Mouse (Mus musculus) heart, postnatal 36 days (tissue): ENCODE results near the gene Tceanc2. TPM values are rescaled to one million over a fixed set of nuclear protein-coding genes. Genes with fewer than 3 reads are reported as not detected.

Experiments used
- DNase-seq, 2 experiments: peaks; one replicate each; pipeline ENCODE4 v3.0.0; 2021 to 2022
- intact Hi-C: fragments of 180-260 bp; cut with DNase I; formaldehyde crosslinking; loops from one replicate; pipeline ENCODE4 v1.15.1; 2025
- total RNA-seq, 2 experiments: library from RNA; stranded (reverse); gene quantifications; 2 replicates each; pipeline ENCODE4 v1.2.3; 2021

Gene Tceanc2
- 10 to 100 TPM; 11.5 to 18.3 TPM for total RNA-seq

DNA sequence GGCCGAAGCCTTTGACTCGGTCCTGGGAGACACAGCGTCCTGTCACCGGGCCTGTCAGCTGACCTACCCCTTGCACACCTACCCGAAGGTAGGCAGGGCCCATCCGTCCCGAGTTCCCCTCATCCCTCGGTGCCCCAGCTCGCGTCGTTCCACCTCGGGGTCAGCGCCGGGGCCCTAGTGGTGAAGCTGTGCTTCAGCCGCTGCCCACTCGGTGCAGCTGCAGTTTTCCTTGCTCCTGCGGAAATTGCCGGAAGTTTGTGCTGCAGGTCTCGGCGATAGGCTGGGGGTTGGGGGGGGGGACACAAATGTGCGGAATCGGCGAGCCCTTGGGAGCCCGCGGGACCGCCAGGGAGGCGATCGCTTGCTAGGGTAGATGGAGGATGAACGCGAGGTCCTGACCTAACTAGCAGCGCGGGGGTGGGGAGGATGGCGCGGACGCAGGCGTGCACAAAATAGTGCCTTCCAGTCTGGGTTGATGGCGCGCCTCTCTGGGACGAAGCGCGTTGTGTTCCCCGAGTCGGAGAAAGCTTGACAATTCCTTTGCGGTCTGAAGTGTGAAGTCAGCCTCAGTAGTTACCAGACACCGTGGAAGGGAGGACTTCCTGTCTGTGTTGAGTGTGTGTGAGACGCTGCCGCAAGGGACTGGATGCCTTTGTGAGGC, at the start of gene Tceanc2:
TSS of gene Tceanc2 (minus strand) at position 287 of the 661 bp plus-strand sequence.
- peak; percentile 50 to 58 for DNase-seq
- intact Hi-C loops, result loop anchor here (2.0 to 5.0 kb wide), 5 partner anchors 74 to 527 kb away; partner anchors contain the start of genes Hspb11, Lrrc42, Ndc1 and Pars2

DNA sequence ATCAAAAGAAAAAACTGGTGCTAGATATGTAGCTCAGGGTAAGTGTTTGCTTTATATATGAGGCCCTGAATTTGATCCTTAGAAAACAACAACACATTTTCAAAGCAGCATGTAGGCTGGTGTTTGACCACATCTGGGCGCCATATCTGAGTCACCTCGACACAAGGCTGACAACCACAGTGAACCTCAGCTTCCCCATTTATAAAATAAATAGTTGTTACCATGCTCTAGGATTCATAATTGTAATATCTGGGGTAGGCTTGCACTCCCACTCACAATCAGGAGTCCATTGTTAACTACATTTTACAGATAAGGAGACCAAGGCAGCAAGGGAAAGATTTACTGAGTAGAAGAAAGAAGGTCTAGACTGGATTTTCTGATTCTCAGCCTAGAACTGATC, 47.4 kb upstream of the Tceanc2 start:
- DNase-seq, result no peak
- intact Hi-C loops, result no loop called here

DNA sequence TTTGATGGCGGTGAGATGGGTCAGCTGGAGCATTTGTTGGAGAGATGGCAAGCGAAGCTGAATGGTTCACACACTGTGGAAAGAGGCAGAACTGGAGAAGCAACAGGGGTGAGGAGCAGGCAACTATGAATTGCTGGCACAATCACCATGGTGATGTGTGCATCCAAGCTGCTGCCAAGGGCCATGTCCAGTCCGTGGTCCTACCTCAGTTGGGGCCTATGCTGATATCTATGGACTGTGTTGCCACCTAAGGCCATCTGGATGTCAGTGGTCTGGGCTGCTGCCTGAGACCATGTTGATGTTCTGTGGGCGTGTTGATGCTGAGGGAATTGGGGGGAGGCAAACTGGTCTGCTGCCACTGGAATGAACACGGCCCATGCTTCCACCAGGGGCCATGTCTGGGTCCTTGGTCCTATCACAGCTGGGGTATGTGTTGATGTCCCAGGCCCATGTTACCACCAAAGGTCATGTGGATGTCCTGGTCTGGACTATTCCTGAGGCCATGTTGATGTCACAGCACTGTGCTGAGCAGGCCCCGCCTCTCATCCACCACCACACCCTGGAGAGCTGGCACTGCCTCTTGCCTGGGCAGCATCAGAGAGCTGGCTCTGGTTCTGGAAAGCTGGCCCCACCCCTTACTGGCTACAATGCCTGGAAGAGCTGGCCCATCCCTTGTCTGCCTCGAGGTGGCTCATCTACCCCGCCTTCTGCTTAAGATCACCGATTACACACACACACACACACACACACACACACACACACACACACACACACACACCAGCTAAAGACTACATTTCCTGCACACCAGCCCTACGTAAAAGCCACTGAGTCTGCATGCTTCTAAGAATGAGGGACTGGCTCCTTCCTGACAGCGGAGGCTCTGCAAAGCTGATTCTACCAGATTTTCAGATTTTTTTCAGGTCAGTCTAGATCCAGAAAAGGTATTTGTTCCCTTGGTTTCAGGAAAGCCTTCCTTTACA, 44.6 kb upstream of the Tceanc2 start:
- intact Hi-C loops, result no loop called here
- DNase-seq, result peak; percentile 53 to 57

DNA sequence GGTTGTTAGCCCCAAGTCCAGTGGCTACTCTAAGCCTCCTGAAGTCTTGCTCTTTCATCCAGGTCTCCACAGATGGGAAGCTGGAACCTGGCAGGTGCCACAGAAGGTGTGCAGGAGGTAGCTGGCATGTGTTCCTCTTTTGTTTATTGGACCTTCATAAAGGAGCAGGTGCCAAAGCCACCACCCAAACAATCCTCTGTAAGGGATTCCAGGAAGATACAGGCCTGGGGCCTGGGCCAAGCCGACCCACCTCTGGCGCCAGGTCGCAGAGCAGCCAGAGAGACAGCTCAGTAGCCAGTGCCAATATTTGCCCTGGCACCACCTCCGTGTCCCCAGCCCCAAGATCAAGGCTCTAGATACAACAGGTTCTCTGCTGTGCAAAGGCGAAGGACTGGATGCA, 42.6 kb upstream of the Tceanc2 start:
- intact Hi-C loops, result no loop called here
- DNase-seq, result no peak

DNA sequence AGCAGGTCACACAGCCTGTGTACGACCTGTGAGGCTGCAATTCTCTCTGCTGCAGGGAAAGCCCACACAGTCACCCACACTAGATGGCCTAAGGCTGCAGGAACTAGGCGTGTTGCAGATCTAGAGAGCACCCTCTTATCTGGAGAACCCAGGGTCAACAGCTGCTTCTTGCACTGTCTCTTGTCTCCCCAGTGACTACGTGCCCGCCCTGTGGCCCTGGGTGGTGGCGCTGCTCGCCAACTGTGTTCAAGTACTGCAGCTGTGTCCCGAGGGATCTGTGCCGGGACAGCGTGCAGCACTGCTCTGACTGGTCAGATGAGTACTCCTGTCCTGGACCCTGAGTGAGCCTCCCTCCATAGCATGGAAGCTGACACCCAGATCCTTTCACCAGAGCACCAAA, 38.7 kb upstream of the Tceanc2 start:
- DNase-seq, result no peak
- intact Hi-C loops, result no loop called here

DNA sequence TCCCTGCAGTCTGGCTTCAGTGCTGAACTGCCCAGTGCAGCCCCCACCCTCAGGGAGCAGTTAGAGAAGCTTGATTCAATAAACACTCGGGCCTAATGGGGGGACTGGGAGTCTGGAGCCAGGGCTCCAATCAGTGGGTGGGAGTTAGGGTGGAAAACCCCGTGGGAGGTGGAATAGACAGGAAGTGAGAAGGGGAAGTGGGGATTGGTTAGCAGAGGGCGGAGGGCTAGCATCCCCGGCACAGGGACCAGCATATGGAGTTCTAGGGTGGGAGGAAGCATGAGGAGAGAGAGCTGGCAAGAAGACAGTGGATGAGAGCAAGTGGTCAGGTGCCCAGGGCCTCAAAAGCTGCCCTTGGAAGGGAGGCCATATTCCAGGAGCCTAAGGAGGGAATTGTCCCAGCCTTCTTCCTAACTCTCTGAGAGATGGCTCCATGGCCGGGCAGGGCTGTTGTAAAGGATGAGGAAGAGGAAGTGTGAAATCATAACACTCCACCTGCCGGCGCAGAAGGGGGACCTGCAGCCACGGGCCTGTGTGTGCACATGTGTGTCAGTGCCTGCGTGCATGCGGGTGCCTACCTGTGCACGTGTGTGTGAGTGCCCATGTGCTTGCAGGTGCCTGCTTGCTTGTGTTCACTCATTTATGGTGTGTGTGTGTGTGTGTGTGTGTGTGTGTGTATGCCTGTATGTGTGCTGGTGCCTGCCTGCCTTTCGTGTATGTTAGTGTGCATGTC, 34.5 kb upstream of the Tceanc2 start:
- no peak for DNase-seq
- intact Hi-C loops, result no loop called here

DNA sequence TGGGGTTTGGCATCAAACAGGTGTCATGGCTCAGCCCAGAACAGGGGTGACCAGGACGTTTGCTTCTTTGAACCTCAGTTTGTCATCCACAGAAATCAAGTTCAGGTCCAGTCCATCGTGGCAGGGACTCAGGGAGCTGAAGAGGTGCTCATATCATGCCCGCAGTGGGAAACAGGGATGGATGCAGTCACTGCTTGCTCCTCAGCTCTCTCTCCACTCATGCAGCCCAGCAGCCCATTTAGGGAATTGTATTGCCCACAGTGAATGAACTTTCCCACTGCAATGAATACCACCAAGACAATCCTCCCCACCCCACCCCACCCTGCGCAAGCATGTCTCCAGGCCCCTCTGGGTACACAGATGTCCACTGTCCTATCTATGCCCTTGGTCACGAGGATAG, 33.0 kb upstream of the Tceanc2 start:
- intact Hi-C loops, result no loop called here
- DNase-seq, result no peak

DNA sequence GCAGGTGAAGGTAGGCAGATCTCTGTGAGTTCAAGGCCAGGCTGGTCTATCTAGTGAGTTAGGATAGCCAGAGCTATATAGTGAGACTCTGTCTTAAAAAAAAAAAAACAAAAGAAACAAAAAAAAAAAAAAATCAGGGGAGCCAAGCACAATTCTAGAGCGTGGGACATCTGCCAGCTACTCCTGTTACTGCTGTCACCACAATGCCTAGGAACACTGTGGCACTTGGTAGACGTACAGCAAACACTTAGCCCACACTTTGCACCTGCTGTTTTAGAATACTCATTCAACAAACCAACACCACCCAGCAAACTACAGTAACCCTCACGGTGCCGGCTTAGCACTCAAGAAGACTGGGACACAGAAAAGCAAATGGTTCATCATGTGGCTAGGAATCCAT, 32.5 kb upstream of the Tceanc2 start:
- DNase-seq, result no peak
- intact Hi-C loops, result no loop called here

DNA sequence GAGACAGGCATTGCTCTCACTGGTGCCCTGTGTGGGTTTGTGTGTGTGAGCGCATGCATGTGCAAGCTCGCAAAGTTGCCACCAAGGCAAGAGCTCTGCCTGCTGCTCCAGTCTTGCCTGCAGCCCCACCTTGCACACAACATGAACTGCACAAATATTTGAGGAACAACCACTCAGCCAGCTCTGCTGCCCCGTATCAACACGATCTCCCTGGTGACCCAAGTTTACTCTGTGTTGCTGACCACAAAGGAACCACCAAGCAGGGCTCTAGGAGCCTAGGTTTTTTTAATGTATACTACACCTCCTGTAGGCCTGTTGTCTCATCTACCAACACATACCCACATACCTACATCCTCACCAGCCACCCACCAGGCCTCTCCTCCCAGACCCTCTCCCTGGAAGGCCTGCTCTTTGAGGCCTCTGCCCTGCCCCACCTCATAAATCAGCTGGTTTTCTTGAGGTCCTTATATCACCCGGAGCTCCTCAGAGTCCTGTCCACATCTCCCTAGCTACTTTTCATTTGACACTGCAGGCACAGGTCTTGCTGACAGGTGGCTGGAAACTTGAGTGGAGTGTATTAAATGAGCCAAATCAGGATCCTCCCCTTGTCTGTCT, 31.7 kb upstream of the Tceanc2 start:
- intact Hi-C loops, result no loop called here
- DNase-seq, result no peak

DNA sequence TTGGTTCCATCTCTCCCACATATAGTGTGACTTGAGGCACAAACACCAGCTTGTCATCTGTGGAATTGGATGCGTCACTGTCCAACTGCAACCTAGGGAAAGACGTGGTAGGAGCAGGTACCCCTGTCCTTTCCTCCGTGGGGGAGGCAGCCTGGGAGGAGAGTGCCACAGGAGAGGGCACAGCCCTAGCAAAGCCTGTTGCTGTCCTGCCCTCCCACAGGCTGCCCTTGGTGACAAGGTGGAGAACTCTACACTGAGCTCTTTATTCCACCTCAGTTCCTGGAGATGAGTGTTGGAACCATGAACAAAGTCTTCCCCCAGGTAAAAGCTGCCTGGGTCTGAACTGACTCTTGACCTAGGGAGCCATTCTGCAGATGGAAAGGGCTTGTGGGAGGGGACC, 30.0 kb upstream of the Tceanc2 start, which contains the start of gene Ldlrad1:
TSS of gene Ldlrad1 (plus strand) at position 301 of the 400 bp plus-strand sequence.
- no peak for DNase-seq
- intact Hi-C loops, result no loop called here

DNA sequence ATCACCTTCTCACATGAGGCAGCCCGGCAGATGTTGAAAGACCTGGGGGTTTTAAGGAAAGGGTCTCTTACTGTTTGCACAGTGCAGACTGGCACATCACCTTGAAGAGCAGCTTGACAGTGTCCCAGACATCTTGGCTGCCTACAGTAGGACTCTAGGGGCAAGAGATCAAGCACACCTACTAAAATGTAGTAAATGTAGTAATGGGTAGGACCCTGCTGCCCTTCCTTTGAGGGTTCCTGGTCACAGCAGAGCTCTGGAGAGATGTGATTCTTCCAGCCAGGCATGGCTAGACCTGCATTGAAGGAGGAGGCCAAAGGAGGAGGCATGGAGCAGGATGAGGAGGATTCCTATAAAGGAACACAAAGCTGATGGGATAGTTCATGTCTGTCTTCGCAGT, 28.1 kb upstream of the Tceanc2 start:
- DNase-seq, result no peak
- intact Hi-C loops, result no loop called here

DNA sequence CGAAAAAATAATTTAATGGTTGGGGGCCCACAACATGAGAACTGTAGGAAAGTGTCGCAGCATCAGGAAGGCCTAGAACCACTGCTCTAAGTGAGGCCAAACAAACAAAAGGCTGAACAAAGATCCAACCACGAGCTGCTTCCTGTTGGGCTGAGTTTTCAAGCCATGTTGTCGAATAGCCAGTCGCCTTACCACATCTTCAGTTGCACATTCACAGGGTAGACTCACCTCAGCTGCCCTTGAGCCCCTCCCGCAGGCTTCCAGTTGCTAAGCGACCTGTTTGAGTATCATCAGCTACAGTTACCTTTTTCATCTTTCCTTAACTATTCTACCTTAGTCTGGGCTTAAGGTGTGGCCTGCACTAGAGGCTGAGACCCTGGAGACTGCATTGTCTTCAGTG, 24.1 kb upstream of the Tceanc2 start:
- DNase-seq, result no peak
- intact Hi-C loops, result no loop called here

DNA sequence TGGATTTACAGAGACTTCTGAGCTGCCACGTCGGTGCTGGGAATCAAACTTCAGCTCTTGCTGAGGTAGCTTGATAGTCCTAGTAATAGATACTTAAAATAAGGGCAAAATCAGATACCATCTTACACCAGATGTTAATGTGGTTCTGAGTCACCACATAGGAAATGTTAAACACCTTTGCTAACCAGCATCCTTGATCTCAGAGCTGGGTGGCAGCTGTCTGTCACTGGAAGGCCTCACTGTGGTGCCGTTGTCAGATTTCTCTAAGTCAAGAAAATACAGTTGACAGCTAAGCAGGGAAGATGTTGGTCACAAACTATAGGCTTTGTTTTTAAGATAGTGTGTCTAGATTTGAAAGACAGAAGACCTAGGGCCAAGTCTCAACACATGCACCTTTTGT, 22.9 kb upstream of the Tceanc2 start:
- no peak for DNase-seq
- intact Hi-C loops, result no loop called here

DNA sequence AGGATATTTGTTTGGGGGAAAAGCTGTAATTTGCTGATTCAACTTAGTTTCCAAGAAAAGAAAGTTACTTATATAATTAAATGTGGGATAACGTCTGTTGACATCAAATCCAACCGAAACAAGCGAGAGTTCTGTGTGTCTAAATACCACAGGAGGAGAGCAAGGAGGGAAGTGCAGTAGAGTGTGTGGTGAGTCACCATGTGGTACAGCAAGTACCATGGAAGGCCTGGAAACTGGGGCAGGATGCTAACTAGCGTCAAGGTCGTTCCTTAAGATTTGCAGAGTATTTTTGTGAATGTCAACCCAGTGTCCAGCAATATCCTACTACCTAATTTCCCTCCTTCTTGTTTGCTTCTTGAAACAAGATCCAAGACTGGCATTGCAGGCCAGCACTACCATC, 19.2 kb upstream of the Tceanc2 start:
- no peak for DNase-seq
- intact Hi-C loops, result loop anchor here (5.0 kb wide), 1 partner anchor 149 kb away; no protein-coding TSS in a partner anchor

DNA sequence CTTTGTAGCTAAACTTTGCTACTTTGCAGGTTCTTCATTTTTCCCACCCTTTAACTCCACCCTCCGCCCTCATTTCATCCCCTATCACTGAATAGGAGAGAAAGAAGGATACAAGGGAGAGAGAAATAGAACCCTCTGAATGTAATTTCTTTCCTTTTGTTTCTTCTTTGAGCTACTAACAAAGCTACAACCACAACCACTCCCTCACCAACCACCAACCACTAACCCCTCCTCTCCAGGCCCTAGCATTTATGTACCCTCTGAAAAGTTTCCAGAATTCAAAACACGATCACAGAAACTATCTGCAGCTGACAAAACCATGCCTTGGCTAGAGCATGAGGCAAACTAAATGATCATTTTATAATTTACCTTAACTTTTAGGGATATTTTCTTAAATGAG, 17.5 kb upstream of the Tceanc2 start:
- intact Hi-C loops, result loop anchor here (5.0 kb wide), 1 partner anchor 151 kb away; no protein-coding TSS in a partner anchor
- no peak for DNase-seq

DNA sequence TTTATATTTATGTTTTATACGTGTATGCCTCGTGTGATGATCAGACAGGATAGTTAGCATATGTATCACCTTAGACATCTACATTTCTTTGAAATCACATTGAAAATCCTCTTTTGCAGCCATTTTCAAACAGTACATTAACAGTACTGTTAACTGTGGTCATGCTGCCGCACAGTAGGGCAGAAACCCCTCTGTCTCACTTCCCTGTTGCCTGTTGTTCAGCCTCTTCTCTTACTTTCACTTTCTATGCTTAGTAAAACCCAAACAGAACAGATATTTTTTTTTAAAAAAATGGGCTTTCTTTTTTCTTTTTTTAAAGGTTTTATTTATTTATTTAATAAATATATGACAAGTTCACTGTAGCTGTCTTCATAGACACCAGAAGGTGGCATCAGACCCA, 14.9 kb upstream of the Tceanc2 start:
- intact Hi-C loops, result no loop called here
- DNase-seq, result no peak

DNA sequence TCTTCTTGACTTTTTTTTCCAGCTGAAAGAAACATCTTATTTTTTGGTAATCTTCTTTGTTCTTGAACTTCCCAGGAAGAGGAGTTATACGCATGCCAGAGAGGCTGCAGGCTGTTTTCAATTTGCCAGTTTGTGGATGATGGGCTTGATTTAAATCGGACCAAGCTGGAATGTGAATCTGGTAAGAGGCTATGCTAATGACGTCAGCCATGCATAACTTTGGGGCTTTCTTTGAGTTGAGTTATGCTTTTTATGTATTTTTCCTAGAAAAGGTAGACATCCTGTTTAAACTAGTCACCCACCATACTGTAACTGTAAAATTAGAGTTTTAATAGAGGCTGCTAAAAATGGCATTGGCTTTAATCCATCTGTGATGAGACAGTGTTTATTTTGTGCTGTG, 6.8 kb upstream of the Tceanc2 start:
- no peak for DNase-seq
- intact Hi-C loops, result no loop called here

DNA sequence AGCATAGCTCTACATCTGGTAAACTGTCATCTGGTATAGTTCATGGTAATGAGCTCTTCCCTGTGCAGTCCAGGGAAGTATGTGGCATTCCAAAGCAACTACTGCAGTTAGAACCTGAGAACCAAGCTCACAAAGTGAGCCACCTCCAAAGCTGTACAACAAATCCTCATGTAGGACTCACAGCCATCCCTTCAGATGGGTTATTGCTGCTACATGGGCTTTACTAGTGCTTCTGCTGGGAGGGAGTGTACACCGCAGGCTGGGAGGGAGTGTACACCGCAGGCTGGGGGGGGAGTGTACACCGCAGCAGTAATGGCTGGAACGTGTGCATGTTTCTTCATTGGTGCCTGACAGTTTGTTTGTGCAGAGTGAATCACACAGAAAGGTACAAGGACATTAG, 4.3 kb upstream of the Tceanc2 start:
- intact Hi-C loops, result no loop called here
- DNase-seq, result no peak

DNA sequence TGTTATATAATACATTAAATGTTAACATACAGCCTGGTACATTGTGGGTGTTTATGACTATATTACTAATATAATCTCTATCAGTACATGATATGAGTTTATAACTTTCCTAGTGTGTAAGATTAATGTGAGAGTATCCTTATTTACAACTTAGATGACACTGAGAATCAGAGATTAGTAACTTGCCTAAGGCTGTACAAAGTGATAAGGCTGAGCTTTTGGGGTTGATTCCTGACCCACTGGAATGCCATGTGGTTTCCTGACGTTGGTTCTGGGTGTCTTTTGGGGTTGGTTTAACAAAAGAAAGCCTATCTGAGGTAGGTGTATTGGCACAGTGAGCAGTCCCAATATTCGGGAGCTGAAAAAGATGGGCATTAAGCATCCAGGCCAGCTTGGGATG, 3.9 kb upstream of the Tceanc2 start:
- intact Hi-C loops, result no loop called here
- no peak for DNase-seq

DNA sequence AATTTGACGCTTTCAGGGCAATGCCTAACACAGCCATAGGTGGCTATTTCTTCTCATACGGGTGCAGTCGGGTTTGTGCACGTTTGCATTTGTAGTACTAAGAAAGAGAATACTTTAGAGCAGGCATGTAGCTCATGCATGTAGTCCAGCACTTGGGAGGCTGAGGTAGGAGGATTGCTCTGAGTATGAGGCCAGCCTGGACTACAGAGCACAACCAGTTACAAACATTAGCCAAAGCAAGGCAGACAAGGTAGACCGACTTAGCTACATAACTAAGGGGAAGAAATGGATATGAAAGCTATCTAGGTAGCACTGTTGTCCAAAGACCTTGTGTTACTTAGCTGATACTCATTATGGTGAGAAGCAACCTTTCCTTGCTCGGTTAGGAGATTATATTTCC, 3.0 kb upstream of the Tceanc2 start:
- no peak for DNase-seq
- intact Hi-C loops, result no loop called here

DNA sequence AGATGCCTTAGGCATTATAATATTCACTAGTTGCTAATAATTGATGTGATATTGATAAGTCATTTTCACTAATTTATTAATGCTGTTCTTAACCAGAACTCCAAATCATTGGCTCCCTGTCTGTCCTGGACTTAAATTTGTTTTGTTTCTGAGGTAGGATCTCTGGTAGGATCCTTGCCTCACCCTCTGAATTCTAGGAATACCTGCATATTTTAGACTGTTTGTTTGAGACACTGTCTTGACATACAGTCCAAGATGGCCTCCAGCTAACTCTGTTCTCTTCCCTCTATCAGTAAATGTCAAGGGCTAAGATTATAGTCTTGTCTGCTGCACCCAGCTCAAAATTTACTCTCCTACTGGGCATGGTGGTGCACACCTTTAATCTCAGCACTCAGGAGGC, 1.8 kb upstream of the Tceanc2 start:
- intact Hi-C loops, result no loop called here

More for the DNA sequence above, 1.8 kb upstream of the Tceanc2 start:
- DNase-seq, result no peak
